Mouse (Mus musculus): ENCODE data around the gene Phf8. TPM values are rescaled to one million over a fixed set of nuclear protein-coding genes. Genes with fewer than 3 reads are reported as not detected.

Phf8 gene
- 67.3 to 78.8 TPM (median 72.6 TPM) in 4 replicates for total RNA-seq (2023; ENCODE audit: inconsistent age)

DNA sequence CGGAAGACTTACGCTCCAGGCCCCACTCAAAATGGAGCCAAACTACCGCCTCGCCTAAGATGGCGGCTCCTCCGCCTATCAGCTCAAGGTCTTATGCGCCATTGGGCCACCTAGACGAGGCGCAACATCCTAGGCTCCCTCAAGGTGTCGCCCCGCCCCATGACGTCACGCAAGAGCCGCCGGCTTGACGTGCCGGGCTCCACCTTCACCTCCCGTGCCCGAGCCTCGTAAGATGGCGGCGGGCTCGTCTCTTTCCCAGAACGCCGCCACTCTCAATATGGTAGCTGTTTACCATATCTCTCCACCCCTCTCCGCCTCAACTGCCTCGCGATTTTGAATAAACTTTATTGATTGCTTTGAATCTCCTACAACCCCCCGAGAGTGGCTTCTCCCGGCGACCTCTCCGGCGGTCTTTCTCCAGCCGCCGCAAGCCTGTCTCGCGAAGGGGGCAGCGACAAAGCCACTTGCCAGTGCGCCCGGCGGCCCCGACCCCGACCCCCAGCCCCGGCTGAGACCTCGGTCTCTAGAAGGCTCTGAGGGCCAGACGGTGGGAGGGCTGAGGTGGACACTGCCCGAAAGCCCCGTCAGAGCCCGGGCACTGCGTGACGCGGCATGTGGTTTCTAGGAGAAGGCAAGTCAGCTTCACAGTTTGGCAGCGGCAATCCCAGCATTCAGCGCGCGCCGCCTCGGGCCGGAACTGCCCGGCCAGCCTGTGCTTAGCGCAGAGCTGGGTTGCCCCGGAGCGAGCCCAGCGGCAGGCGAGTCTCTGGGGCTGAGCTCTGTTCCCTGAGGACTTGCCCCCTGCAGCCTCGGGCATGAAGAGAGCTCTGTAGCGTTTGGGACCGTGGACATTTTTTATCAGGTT, at the start of gene Phf8:
TSS of gene Phf8 (plus strand) at position 215 of the 865 bp plus-strand sequence.

Other genes starting within 250 kb of the Phf8 start
- 9.5 to 10.9 TPM (median 10.3 TPM) in 4 replicates for gene Fam120c, start 176.5 kb upstream of the Phf8 start, total RNA-seq (2023; ENCODE audit: inconsistent age)

All from B cell, adult (primary cell).